Mouse (Mus musculus) MEL (cell line): ENCODE results near the gene Tmprss6.

Experiments
- BHLHE40 ChIP-seq: IDR thresholded peaks from 2 replicates; pipeline ENCODE4 v1.6.1; 2012; ENCODE audit warnings: low read depth, mild to moderate bottlenecking, inconsistent platforms, low read length, improper control_type of control experiment, borderline replicate concordance
- CTCF ChIP-seq, 3 experiments: IDR thresholded peaks in 2 of 3; conservative IDR thresholded peaks in 1 of 3; 2 replicates each; pipeline ENCODE4 v1.5.1; 2011 to 2012; ENCODE audit warnings: low read length in 3 of 3, low read depth in 2 of 3, mild to moderate bottlenecking in 2 of 3, improper control_type of control experiment in 1 of 3, inconsistent platforms in 1 of 3, mixed read lengths in 1 of 3, moderate library complexity in 1 of 3; ENCODE audit not compliant: control insufficient read depth in 1 of 3, insufficient read depth in 1 of 3, poor library complexity in 1 of 3, severe bottlenecking in 1 of 3
- ELF1 ChIP-seq: IDR thresholded peaks from 2 replicates; pipeline ENCODE4 v1.6.1; 2014; ENCODE audit warnings: low read depth, mild to moderate bottlenecking, inconsistent platforms, low read length, improper control_type of control experiment, moderate library complexity
- EP300 ChIP-seq, 2 experiments: IDR thresholded peaks; 2 replicates each; pipeline ENCODE4 v1.6.1; 2011; ENCODE audit warnings: improper control_type of control experiment in 2 of 2, low read length in 2 of 2, low read depth in 1 of 2, mild to moderate bottlenecking in 1 of 2
- GATA1 ChIP-seq: IDR thresholded peaks from 2 replicates; pipeline ENCODE4 v1.6.1; 2011; ENCODE audit warnings: low read depth, low read length, improper control_type of control experiment
- MAX ChIP-seq: IDR thresholded peaks from 2 replicates; pipeline ENCODE4 v1.6.1; 2011; ENCODE audit warnings: low read length, improper control_type of control experiment
- MEF2A ChIP-seq: IDR thresholded peaks from 2 replicates; pipeline ENCODE4 v1.6.1; 2014; ENCODE audit warnings: low read depth, mild to moderate bottlenecking, inconsistent platforms, low read length, improper control_type of control experiment; ENCODE audit not compliant: poor library complexity, insufficient replicate concordance, severe bottlenecking; ENCODE audit errors: extremely low read depth
- POLR2A ChIP-seq, 2 experiments: IDR thresholded peaks; 2 replicates each; pipeline ENCODE4 v1.6.1; 2011 to 2012; ENCODE audit warnings: low read length in 2 of 2, mild to moderate bottlenecking in 2 of 2, control low read depth in 1 of 2, improper control_type of control experiment in 1 of 2, low read depth in 1 of 2, moderate library complexity in 1 of 2; ENCODE audit not compliant: control insufficient read depth in 1 of 2, insufficient read depth in 1 of 2, poor library complexity in 1 of 2
- POLR2AphosphoS2 ChIP-seq: IDR thresholded peaks from 2 replicates; pipeline ENCODE4 v1.6.1; 2011; ENCODE audit warnings: low read length, improper control_type of control experiment
- TAL1 ChIP-seq: IDR thresholded peaks from 2 replicates; pipeline ENCODE4 v1.6.1; 2012; ENCODE audit warnings: mild to moderate bottlenecking, inconsistent platforms, low read length, moderate library complexity, mixed read lengths
- TCF12 ChIP-seq: IDR thresholded peaks from 2 replicates; pipeline ENCODE4 v1.6.1; 2014; ENCODE audit warnings: low read depth, mild to moderate bottlenecking, inconsistent platforms, low read length, improper control_type of control experiment, moderate library complexity
- UBTF ChIP-seq: IDR thresholded peaks from 2 replicates; pipeline ENCODE4 v1.6.1; 2012; ENCODE audit warnings: low read depth, mild to moderate bottlenecking, inconsistent platforms, low read length, improper control_type of control experiment, moderate library complexity, borderline replicate concordance; ENCODE audit not compliant: insufficient read depth
- ZKSCAN1 ChIP-seq: IDR thresholded peaks from 2 replicates; pipeline ENCODE4 v1.6.1; 2012; ENCODE audit warnings: low read depth, mild to moderate bottlenecking, inconsistent platforms, low read length, improper control_type of control experiment, moderate library complexity

GRCm38 (mm10) chr15:78451201-78451600, 17.2 kb downstream of the Tmprss6 start:
- TF ChIP-seq TCF12 (no peak), MAX (no peak), GATA1 (no peak), MEF2A (no peak), ELF1 (no peak), BHLHE40 (no peak), POLR2A (IDR thresholded peaks at IDR 0.05; ENCODE audit: control insufficient read depth in 1 of 2, insufficient read depth in 1 of 2, low read depth in 1 of 2, low read length in 2 of 2, poor library complexity in 1 of 2) (no peak), TAL1 (no peak), CTCF (IDR thresholded peaks at IDR 0.05 in 2 of 3, conservative IDR thresholded peaks at IDR 0.05 in 1 of 3; ENCODE audit: control insufficient read depth in 1 of 3, insufficient read depth in 1 of 3, low read depth in 2 of 3, low read length in 3 of 3, poor library complexity in 1 of 3, severe bottlenecking in 1 of 3) (no peak), UBTF (no peak), EP300 (IDR thresholded peaks at IDR 0.05; ENCODE audit: low read depth in 1 of 2, low read length in 2 of 2) (no peak), ZKSCAN1 (no peak), POLR2AphosphoS2 (no peak)
